Mouse (Mus musculus) heart, postnatal 4 days (tissue): Measurements from ENCODE around the gene 4930447C04Rik. TPM values are rescaled to one million over a fixed set of nuclear protein-coding genes. Genes with fewer than 3 reads are reported as not detected.
A peak's percentile ranks its signal among the peaks of the same experiment; 100 is the strongest.

Experiments used
- DNase-seq: peaks from one replicate; pipeline ENCODE4 v3.0.0; 2021
- total RNA-seq, 2 experiments: library from RNA; stranded (reverse); gene quantifications; 2 replicates each; pipeline ENCODE4 v1.2.3; 2021

Gene 4930447C04Rik
- total RNA-seq: 1 to 10 TPM in 1 of 2 experiments, under 1 TPM in 1; 0.72 to 1.2 TPM

DNA sequence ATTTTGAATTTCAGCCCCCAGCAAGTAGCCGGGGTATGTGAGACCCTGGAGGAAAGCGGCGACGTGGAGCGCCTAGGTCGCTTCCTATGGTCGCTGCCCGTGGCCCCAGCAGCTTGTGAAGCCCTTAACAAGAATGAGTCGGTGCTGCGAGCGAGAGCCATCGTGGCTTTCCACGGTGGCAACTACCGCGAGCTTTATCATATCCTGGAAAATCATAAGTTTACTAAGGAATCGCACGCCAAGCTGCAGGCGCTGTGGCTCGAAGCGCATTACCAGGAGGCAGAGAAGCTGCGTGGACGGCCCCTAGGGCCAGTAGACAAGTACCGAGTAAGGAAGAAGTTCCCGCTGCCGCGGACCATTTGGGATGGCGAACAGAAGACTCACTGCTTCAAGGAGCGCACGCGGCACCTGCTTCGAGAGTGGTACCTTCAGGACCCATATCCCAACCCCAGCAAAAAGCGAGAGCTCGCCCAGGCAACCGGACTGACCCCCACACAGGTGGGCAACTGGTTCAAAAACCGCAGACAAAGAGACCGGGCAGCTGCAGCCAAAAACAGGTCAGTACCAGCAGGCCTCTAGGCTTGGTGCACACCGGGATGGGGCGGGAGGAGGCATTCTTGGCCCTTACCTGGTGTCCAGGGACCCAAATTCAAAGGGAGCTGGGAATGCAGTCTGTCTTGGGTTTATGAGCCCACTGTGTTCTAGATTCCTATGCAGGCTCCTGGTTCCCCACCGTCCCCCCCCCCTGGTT is at the start of gene 4930447C04Rik:
4930447C04Rik (minus strand) TSS at position 704 of the 751 bp plus-strand sequence.
- DNase-seq: no peak

DNA sequence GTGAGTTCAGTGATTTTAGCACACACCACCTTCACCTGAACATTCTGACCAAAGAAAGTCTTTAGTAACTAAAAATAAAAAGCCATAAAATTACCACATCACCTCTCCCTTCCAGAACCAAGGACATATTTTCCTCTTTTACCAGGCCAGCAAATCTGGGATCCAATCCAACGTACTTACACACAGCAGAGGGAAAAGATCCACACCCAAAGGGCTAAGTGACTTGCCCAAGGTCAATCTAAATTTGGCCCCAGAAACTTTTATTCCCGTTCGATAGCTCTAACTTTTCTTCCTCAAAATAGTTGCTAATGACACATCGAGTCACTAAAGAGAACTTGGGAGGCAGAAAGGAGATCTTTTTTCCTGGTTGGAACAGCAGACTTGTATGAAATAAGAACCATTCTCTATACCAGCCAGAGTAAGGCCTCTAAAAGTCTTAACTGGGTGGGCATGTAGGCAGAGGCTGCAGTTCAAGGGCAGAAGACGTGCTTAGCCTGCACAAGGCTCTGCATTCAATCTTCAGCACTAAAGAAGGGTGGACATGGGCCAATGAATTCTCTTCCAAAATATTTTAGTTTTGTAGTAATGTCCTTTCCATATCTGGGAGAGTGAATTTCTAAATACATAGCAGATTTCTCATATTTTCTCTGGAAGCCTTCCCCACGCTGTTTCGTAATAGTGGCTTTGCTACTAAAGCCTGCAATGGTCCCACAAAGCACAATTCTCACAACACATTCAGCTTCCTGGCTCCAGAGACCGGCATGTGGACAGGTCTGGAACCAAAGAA is 42.7 kb upstream of the 4930447C04Rik start:
- peak; percentile 31 for DNase-seq

DNA sequence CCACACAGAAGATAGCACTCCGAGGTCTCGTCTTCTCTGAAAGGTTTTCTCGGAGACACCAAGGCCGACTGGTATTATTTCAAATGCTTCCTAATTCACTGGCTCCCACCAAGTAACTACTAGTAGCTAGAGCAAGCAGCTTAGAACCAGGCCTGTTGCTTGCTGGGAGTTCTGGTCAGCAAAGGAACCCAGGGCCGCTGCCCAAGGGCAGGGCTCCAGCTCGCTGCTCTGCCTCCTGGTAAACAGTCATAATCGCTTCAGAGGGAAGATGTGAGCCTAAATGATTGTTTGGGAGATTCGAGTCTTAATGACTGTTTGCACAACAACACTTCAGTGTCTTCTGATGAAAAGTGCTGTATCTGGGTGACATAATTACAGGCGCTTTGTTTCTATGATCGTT is 42.0 kb upstream of the 4930447C04Rik start:
- no peak for DNase-seq

DNA sequence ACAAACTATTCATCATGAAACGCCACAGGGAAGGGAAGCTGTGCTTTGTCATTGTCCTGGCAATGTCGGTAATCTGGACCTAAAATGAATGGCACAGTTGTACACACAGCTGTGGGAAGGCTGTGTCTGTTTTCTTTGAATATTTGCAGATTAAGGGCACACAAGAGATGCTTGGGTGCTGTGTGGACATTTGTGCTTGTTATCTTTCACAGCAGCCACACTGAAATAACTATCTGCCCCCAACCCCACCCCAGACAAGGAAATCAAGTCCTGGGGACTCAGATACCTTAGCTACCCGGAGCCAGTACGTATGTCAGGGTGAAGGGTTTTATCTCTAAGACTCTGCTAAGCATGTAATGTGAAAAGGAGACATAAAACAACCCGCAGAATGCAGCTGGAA is 38.7 kb upstream of the 4930447C04Rik start:
- no peak for DNase-seq

DNA sequence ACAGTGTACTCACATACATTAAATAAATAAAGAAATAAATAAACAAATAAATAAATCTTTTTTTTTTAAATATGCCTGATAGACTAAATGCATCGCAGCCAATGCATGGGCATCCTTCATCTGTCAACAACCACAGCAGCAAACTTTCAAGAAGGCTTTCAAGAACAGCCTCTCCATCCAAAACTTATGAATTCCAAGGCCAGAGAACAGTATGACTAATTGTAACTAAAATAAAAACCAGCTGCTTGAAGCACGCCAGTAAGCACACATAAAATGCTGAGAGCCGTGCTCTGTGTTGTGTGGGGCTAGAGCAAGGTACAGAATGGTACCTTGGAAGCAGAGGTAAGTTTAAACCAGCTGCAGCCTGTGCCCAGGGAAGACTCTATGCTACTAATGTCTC is 37.3 kb upstream of the 4930447C04Rik start:
- DNase-seq: no peak

DNA sequence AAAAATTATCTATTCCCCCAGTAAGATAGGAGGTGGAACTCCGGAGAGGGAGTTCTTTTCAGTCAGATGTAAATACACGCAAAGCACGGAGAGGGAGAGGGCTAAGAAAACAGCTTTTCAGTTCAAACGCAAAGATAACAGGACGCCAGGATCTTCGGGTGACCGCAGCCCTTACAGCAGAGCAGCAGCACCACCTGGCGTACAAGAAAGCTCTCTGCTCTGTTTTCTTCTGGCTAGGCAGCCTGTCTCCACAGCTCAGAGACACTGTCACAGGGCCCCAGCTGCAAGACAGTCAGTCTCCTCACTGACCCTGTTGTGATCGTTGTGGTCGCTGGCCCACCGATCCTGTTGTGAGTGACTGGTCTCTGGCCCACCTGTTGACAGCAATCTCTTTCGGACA is 36.1 kb upstream of the 4930447C04Rik start:
- peak; percentile 77 for DNase-seq

DNA sequence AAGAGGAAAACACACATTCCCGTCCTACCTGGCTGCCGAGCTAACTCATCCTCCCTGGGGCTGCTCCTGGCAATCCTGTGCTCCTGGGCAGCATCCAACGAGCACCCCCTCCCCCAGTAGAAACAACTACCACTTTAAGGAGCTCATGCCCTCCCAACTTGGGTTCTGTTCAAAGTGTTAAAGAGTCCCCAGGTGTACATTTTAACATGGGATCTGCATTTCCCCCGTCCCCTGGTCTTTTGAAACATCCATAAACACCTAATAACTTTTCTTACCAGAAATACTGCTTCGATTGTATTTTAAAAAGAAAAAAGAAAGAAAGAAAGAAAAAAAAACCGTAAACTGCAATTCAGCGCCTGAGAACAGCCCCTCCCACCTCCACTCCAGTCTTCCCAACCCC is 35.6 kb upstream of the 4930447C04Rik start:
- DNase-seq: no peak

DNA sequence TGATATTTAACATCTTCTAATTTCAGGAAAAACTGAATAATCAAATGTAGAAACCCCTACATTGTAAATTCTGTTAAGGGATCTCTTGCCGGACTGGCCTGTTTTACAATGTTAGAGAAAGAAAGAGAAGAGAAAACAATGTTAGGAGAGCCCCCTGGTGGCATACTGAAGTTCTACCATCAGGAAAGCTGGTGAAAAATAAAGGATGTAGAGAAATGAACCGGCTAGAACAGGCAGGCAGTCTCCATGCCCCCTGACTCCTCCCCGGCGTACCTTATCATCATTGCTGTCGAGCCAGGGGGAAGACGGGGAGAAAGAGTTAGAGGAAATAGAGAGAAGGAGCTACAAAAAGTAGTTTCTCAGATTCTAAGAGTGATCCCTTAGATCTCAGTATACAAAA is 32.6 kb upstream of the 4930447C04Rik start:
- DNase-seq: peak; percentile 68

DNA sequence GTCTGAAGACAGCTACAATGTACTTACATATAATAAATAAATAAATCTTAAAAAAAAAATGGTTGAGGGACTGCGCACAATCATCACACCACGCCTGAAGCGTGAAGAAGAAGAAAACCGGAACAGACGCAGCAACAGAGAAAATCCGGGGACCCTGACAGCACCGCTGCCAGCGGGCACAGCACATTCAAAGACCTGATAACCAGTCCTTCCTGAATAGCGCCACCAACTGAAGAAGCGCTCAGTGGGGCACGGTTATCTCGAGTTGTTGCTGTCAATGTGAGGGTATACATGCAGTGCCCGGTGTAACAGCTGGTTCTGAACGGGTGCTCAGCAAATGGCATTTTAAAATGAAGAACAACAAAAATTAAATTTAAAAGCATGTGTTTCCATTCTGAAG is 30.0 kb upstream of the 4930447C04Rik start:
- no peak for DNase-seq

DNA sequence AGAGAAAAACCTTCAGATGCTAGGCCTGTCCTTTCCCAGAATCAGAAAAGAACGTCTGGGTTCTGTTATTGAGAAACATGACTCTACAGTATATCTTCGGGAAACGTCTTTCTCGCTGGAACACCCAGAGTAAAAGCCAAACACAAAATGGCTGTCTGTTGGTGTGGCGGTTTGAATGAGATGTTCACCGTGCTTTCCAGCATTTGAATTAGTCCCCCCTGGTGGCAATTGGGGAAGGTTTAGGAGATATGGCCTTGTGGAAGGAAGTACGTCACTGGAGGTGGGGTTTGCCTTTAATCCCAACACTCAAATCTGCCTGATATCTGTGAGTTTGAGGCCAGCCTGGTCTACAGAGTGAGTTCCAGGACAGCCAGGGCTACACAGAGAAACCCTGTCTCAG is 27.0 kb upstream of the 4930447C04Rik start:
- no peak for DNase-seq

DNA sequence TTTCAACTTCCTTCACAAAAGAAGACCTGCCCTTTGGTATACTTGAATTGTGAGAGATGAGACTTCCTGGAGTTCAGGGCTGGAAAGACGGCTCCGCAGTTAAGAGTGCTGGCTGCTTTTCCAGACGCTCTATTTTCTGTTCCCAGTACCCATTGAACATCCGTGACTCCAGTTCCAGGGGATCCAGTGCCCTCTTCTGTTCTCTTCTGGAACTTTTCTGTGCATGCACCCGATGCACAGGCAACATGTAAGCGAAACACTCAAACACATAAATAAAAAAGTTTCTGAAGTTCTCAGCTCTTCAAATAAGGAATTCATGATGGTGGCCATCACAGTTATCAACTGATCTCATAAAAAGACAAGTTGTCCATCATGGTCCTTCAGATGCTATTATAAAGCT is 22.2 kb upstream of the 4930447C04Rik start:
- DNase-seq: no peak

DNA sequence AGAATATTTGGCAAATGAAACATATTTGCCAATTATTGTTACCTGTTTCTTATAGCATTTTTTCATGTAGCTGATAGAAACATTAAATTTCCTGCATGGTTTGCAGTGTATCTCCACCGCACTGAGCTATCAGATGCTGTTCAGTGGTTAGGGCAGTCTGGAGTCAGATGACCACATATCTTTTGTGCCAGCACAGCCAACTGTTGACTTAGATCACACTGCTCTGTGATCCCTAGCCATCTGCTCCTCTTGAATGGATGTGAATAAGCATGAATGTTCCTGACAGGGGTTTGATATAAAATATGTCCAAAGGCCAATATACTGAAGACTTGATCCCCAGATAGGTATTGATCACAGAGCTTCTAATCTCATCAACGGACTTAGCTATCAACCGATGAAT is 17.9 kb upstream of the 4930447C04Rik start:
- DNase-seq: no peak

DNA sequence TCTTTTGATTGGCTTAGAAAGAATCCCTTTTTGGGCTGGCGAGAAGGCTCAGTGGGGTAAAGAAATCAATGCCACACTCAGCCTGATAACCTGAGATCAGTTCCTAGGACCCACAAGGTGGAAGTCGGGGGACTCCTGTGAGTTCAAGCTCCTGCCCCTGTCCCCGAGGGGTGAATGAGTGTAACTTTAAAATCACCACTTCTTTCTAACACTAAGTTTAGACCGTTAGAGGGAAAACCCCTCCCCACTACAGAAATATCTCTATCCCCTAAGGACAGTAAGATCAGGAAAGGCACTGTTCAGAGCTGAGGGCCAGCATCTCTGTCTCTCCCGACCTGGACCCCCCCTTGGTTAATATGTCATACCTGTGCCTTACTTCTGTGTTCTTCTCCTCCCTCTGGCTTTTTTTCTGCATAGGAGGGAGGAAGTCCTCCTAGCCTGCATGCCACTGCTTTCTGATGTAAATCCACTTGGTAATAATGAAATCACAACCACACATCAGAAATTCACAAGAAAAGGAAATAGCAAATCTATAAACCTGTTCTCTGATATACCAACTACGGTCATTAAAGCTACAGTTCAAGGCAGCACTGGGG is 17.4 kb upstream of the 4930447C04Rik start:
- DNase-seq: no peak

DNA sequence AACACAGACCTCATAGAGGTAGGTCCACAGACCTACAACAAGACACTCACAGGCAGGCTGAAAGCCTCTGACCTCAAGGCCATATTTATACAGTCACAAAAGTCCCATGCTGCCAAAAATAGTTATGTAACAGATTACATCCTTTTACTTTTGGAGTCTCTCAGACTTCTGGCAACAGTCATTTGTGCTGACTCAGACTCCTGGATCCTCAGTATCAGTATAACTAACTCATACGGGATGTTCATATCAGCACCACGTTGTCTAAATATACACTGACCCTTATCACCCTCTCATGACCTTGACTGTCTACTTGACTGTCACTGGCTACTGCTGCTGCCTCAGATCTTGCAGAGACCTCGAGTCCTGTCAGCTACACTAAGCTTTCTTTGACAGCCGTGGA is 14.3 kb upstream of the 4930447C04Rik start:
- no peak for DNase-seq

DNA sequence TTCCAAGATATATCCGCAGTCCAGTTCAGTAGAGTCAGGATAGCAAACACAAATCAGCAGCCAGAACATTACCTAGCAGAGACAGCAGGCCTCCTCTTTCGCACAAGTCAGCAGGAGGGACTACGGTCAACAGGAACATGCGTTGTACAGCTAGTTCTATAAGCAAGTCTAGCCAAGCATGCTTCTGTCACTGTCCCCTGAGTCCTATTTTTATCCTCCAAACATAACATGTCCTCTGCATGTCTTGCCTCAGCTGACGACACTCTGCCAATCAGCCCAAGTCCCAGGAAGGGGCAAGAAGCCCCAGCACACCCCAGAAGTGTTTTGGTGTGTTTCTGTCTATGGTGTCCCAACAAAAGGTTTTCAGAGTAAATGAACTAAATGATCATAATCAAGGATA is 13.3 kb upstream of the 4930447C04Rik start:
- no peak for DNase-seq

DNA sequence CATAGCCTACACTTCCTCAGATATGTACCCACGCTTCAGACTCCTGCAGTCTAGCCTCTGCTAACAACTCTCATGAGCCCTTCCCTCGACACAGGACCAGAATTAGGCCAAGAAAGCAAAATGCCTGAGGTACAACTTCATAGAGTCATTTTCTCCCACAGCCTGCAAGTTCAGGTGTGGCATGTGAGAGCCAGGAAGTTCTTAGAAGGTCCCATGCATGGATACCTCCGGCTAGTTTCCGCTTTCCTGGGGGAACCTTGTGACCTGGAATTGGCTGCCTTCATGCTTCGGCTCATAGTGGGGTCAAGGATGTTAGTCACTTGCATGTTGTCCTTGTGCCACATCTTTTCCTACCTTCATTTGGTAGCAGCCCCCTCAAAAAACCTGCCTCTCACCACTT is 12.5 kb upstream of the 4930447C04Rik start:
- no peak for DNase-seq

DNA sequence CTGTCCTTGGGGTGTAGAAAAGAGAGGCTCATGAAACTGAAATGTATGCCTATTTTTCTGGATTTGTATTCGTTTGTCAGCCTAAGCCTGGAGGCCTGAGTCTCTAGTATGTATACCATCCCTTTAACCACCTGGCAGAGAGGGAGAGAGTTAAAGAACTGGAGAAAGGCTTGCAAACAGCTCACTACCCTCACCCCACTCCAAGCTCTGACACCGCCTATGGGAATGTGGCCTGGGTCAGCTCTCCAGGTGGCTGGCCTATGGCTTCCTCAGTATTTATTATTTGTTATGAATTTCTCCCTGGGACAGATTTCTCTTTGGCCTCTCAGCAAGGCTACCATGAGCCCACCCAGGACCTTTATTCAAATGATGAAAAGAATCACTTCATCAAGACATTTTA is 6.8 kb upstream of the 4930447C04Rik start:
- no peak for DNase-seq

DNA sequence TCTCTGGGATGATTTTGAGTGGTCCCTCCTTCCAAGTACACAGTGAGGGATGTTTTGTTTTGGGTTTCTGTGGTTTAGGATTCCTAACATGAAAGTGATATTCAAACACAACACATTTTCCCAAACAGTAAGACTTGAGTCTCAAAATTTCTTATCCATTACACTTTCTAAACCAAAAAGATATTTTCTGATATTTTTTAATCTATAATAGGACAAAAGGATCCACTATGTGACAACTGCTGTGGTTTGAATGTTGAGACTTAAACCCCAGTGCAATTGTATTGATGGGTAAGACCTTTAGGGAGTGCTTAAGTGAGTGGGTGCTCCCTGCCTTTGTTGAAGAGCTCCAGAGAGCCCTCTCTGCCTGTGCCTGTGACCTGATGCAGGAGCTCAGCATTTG is 6.2 kb upstream of the 4930447C04Rik start:
- no peak for DNase-seq

DNA sequence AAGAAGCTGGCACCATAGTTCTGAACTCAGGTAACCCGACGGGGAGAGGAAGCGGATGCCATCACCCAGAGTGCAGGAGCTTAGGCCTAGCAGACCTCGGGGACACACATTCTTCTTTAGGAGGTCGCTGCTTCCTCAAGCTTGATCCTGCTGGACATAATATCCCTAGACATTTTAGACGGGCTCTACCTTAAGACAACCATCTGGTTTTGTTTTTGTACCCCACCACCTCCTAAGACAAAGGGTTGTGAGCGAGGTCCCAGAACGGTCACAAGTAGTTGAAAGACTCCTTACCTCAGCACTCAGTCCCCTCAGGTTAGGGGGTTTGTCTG is 5.5 kb upstream of the 4930447C04Rik start:
- no peak for DNase-seq

DNA sequence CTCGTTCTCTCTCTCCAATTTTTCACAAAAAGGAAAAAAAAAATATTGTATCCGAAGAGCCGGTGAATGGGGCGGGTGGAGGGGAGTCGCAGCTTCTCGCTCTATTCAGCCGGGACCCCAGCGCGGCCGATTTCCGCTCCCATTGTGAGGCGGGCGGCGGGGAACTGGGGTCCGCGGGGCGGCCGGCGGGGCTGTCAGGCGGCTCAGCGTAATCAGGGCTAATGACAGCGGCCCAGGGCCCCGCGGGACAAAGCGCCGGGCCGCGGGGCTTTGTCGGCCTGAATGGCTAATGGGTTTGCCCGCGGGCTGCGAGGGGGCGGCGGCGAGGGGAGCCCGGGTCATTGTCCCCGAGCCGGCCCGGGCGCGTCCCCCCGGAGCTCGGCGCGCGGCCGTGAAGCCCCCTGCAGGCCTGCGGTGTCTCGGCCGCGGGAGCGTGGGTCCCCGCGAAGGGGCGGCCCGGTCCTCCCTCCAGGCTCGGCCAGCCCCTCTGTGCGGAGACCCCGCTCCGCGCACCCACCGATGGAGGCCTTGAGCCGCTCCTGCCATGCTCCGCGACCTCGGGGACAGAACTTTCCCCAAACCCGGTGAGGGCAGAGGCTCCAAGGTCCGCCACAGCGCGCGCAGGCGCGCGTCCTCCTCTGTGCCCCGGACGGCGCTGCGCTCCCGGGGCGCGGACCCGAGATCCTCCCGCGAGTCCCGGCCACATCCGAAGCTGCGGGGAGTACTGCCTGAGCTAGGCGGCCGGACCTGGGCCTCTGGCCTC is 4.9 kb upstream of the 4930447C04Rik start:
- no peak for DNase-seq

DNA sequence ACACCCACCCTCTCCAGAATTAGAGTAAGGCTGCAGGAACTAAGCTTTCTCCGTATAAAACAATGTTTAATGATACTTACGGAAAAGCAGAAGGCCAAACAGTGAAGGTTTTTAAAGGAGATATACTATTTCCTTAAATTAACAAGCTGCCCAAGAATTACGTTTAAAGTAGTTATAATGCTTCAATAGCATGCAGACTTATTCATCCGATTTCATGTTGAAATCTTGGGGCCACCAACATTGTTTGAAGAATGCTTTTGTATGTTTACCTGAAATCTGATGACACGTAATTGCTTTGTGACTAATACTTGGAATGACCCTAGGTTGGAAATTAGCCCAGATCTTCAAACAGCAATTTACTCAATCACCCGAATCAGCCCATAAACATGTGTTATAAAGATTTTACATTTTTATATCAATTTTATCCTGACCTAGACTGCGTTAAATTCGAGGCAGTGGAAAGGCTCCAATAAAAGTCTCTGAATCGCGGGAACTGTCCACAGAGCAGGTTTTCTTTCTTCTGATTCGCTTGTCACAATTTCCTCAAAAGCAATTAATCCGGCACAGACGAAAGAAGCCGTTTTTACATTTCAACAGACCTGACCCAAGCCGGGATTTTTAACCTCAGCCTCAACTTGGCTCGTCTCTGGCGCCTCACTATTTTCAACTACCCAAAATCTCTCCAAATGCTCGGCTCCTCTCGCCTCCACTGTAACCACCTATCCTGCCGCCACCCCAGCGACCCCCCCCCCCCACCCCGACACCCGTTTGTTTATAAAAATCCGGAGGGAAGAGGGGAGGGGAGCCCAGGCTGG is 4.0 kb upstream of the 4930447C04Rik start:
- no peak for DNase-seq

DNA sequence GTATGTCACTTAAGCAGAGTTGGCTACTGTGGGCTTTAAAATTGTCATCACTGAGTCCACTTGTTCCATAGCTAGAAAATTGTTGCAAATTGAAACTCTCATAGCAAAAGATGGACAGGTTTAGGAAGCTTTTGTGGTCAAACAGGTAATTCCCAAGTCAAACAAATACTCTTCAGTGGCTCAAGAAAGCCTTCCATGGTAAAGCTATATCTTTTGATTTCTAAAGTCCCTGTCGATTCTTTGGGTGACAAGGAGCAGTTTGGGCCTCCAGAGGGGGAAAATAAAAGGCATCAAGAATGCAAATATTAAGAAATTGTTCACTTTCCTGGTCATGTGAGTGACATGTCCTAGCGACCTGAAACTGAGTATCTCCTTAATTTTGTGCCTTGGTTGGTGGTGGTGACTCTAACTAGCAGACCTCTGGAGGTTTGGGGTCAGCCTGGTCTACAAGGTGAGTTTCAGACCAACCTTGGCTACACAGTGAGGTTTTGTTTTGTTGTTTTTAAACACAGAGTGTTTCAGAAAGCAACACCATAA is 3.1 kb upstream of the 4930447C04Rik start:
- no peak for DNase-seq
